Mouse (Mus musculus) 3134 (cell line): ENCODE data around the gene Tbc1d30.
"Not testable (repeated sequence)": the region's sequence is repeated elsewhere in the genome, so short reads cannot be mapped to it uniquely, and the experiment has no call there.

Experiments
- DNase-seq: peaks from one replicate; pipeline ENCODE4 v3.0.0-alpha.2; 2011; ENCODE audit warnings: low spot score; ENCODE audit not compliant: insufficient read length; ENCODE audit errors: extremely low read depth

Gene Tbc1d30

GRCm38 (mm10) chr10:121365781-121366272 lies 14.7 kb upstream of the Tbc1d30 start:
- no peak for DNase-seq

DNA sequence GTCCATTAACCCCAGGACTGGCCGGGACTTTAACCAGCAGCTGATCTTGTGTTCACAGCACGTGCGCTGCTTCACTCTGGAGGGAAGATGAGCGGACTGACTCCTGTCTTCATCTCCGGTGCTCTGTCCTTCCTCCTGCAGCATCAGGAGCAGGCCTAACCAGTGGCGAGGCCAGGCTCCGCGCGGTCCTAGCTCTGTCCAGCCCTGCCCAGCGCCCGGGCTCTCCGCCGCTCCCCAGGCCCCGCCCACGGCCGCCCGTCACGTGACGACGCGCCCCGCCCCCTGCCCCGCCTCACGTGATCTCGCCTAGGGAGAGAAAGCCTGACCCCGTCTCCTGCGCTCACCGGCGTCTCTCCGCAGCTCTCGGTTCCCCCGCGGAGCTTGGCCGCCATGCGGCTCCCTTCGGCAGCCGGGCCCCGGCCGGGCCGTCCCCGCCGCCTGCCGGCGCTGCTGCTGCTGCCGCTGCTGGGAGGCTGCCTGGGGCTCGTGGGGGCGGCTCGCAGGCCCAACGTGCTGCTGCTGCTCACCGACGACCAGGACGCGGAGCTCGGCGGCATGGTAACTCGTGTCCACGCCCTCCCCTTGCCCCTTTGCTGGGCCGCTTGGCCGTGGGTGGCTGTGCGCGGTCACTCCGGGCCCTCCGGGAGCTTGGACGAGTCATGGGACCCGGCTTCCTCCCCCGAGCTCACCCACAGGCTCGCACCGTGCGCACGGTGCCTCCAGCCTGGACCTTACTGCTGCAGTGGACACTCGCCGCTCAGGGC lies 13.9 kb upstream of the Tbc1d30 start, which contains the start of gene Gns:
Gene Gns (plus strand): TSS at position 290 of the 764 bp plus-strand sequence.
- peak; percentile 91 for DNase-seq

GRCm38 (mm10) chr10:121364306-121364705 lies 13.2 kb upstream of the Tbc1d30 start:
- no peak for DNase-seq

GRCm38 (mm10) chr10:121363201-121363600 lies 12.1 kb upstream of the Tbc1d30 start:
- no peak for DNase-seq

DNA sequence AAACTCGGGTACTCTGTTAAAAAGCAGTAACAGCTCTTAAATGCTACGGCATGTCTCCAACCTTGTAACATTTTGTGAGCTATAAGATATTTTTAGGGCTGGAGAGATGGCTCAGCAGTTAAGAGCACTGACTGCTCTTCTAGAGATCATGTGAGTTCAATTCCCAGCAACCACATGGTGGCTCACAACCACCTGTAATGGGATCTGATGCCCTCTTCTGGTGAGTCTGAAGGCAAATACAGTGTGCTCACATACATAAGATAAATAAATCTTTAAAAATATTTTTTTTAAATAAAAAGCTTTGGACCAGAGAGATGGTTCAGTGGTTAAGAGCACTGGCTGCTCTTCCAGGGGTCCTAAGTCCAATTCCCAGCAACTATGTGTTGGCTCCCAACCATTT lies 9.3 kb upstream of the Tbc1d30 start:
- no peak for DNase-seq

DNA sequence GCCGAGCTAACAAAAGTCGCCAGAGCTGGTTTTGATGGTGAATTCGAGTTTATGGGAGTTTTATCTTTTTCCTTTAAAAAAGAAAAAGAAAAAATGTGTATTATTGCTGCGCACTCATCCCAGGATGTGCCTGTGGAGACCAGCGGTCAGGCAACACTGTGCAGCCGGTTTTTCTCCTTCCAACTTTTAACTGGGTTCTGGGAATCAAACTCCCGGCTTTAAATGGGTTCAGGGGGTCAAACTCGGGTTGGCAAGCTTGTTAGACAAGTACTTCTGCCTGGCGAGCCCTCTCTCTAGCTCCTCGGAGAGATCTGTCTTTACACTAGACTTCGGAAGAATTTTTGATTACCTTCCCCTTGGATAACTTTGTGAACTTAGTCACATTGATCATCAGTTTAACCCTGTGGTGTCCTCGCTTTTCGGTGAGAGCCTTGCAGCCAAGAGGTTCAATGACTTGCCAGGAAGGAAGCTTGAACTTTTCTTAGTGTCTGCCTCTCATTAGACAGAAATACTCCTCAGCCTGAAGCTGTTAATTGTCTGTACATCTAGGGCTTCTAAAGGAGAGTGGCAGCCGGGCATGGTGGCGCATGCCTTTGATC lies 713 bp upstream of the Tbc1d30 start:
- DNase-seq, result no peak

- DNase-seq, result no peak
Measured at GRCm38 (mm10) chr10:121350357-121351065, 567 bp downstream of the Tbc1d30 start.

DNA sequence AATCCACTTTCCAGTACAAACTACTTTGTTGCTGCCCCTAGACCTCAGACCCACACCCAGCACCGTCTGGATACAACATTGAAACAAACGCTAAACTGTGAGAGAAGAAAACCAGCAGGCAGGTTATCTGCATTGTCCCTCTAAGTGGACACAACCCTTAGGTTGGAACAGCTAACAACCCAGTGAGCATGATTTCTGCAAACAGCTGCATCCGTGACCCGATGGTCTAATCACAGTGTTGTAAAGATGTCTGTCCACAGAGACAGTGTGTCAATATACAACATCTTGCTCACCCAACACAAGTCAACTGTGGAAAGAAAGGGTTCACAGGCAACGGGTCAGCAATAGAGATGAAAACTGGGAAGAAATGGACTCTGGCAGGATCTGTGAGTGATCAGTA lies 1.8 kb downstream of the Tbc1d30 start:
- no peak for DNase-seq

DNA sequence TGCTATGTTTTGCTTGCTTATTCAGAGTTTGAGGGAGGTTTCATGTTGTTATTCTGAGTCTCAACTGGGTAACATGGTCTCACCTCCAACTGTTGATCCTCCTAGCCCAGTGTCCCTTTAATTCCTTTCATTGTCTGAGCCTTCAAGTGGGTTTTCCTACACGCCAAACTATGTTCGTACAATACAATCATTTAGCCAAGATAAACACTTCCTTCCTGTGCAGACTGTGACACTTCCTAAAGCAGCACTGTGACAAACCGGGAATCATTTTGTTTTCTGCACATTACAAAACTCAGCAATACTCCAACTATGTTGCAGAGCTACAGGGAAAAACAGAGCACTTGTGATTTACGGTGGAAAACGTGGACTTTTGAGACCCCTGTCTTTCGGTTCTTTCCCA lies 7.2 kb downstream of the Tbc1d30 start:
- no peak for DNase-seq

DNA sequence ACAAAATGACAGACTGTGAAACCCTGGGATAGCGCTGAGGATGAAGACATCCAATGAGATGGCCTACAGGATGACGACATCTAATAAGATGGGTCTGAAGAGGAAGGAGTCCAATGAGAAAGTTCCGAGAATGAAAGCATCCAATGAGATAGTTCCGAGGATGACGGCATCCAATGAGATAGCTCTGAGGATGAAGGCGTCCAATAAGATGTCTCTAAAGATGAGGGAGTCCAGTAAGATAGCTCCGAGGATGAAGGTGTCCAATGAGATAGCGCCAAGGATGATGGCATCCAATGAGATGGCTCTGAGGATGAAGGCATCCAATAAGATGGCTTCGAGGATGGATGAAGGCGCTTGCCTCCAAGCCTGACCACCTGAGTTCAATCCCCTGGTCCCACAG lies 8.8 kb downstream of the Tbc1d30 start:
- no peak for DNase-seq

DNA sequence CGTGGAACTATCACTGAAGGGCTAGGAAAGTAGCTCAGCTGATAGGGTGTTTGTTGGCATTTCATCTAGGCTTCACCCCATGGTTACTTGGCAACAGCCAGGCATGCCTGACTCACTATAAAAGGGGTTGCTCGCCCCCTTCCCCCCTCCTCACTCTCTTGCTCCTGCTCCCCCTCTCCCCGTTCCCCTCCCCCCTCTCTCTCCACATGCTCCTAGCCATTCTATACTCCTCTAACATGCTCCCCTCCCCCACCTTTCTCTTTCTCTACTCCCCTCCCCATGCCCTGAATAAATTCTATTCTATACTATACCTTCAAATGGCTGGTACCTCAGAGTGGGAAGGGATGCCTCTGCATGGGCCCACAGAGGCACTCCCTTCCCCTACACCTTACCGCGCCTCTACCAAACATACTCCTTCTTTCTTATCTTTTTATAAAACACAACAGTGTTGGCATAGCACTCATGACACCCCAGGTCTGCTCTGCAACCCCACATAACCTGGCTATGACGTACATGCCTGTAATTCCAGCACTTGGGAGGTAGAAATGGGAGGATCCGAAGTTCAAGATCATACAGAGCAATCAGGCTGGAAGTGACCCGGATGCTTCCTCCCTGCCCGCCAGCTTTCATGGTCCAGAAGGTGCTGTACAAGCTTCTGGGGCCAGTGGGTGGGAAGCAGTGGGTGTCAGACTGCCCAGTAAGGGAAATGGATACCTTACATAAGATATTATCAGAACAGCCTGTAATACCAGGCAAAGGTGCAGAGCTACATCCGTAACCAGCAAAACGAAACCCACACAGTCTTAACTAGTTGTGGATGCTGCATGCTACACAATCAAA lies 10.1 kb downstream of the Tbc1d30 start:
- DNase-seq, result no peak

DNA sequence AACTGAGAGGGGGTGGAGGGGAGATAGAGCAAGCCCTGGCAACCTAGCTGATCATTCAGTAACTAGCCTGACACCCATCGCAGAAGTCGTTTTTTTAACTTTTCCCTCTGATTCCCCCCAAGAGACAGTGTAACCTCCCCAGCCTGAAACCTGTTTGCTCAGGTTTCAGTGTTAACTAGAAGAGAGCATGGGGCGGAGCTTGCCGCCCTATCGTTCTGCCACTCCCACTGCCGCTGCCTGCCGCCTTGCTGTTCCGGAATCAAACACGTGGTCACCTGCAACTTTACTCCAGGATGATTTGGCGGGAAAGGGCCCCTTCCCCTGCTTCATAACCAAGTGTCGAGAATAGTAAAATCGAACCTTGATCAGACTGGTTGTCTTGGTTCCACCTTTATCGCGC lies 14.5 kb downstream of the Tbc1d30 start:
- DNase-seq, result not testable (repeated sequence)

- no peak for DNase-seq
Measured at GRCm38 (mm10) chr10:121334576-121334975, 16.5 kb downstream of the Tbc1d30 start.

DNA sequence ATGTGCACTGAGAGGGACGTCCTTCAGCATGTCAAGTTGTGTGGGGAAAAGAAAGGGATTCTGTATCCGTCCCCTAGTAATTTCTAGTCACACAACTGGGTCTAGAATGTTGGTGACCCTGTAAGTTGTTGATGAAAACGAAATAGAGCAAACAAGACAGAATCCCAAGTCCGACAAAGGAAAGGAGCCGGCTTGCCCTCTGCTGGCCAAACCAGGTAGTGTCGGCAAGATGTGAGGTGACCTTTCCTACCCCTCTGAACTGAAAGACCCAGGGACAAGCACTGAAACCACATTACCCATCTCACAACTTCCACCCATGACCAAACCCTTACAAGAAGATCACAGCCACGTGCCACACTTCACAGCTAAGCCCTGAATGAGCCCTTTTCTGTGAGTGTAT lies 20.1 kb downstream of the Tbc1d30 start:
- no peak for DNase-seq

- no peak for DNase-seq
Measured at GRCm38 (mm10) chr10:121329586-121329985, 21.5 kb downstream of the Tbc1d30 start.

DNA sequence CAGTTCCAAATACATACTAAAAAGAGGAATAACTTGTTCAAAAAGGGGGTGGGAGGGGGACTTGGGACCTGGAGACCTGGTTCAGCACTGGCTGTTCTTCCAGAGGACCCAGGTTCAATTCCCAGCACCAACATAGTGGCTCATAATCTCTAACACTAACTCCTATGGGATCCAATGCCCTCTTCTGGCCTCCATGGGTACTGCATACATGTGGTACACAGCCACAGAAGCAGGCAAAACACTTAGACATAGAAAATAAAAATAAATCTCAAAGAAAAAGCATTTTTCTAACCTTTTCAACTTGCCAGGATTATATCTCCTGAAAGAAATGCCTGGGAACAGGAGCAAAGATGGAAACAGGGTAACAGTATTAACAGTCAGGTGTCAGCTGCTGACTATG lies 24.9 kb downstream of the Tbc1d30 start:
- DNase-seq, result no peak

DNA sequence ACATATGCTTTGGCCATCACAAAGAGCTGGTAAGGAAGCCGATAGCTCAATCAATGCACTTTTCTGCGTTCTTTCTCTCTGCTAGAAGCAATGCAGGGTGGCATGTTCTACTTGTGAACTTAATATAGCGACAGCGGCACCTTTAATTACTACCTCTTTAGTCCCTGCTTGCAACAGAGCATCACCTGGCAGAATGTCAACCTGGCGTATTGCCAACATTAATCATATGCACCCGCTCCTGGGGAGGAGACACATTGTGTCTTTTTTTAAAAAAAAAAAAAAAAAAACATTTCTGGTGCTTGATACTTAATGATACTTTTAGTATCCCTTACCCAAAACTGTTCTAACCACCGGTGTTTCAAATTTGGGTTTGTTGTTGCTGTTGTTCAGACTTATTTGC lies 27.6 kb downstream of the Tbc1d30 start:
- no peak for DNase-seq

DNA sequence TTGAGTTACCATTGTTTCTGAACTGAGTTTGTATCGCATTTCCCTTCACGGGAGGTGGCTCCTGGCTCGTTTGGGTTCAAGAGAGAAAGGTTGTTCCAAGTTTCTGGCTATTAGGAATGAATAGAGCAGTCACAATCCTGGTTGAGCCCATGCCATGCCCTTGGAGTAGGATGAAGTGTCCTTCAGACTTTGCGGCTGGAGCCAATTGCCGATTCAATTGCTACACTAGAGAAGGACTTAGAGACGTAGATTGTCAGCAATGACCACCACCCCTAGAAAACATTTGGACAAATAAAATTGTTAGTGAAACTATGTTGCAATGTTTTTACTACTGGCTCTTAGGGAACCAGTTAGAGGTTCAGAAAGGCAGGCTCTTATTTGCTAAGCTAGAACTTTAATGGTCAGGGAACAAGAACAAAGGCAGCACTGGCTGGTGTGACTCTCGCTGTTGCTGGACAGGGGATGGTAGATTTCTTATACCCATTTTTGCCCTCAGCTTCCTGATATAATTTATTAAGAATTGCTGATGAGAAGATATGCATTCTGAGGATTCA lies 32.6 kb downstream of the Tbc1d30 start:
- DNase-seq, result no peak

GRCm38 (mm10) chr10:121316361-121316760 lies 34.7 kb downstream of the Tbc1d30 start:
- no peak for DNase-seq
